Mouse (Mus musculus): ENCODE measurements around the gene Slc35f2. TPM values are rescaled to one million over a fixed set of nuclear protein-coding genes. Genes with fewer than 3 reads are reported as not detected.

Slc35f2 gene
- total and polyA plus RNA-seq, 3 experiments, result not detected

- Histone ChIP-seq H3K4me1 (ENCODE audit: control insufficient read depth in 1 of 2, insufficient read depth in 2 of 2, low read length in 2 of 2) (no peaks in the 10 kb centered on the region), H3K9me3 (replicated peaks; ENCODE audit: insufficient read depth, low read length) (no peaks in the 10 kb centered on the region), H3K27me3 (ENCODE audit: control insufficient read depth in 1 of 2, insufficient read depth in 2 of 2, low read length in 2 of 2) (no peaks in the 10 kb centered on the region), H3K79me2 (ENCODE audit: control insufficient read depth, insufficient read depth, low read length, poor library complexity) (no peaks in the 10 kb centered on the region), H3K4me3 (ENCODE audit: control insufficient read depth in 1 of 2, insufficient read depth in 1 of 2, low read depth in 2 of 2, low read length in 2 of 2) (no peak overlapping the region), H3K36me3 (ENCODE audit: control insufficient read depth in 1 of 2, insufficient read depth in 2 of 2, low read length in 2 of 2) (no peaks in the 10 kb centered on the region), H3K27ac (ENCODE audit: control insufficient read depth, low read depth, low read length) (no peak overlapping the region), H3K9ac (ENCODE audit: control insufficient read depth, low read depth, low read length, poor library complexity, severe bottlenecking) (no peak overlapping the region)
- no peak for TF ChIP-seq E2F4 (IDR thresholded peaks at IDR 0.05; ENCODE audit: borderline replicate concordance, low read depth, low read length)
- no peak for TF ChIP-seq MEF2A (IDR thresholded peaks at IDR 0.05; ENCODE audit: extremely low read depth, insufficient replicate concordance, low read depth, low read length, poor library complexity, severe bottlenecking)
- no peak for TF ChIP-seq ELF1 (IDR thresholded peaks at IDR 0.05; ENCODE audit: low read depth, low read length)
- TF ChIP-seq SMC3 (IDR thresholded peaks at IDR 0.05; ENCODE audit: low read depth, low read length), result no peak
- no peak for TF ChIP-seq MYC (IDR thresholded peaks at IDR 0.05; ENCODE audit: low read depth, low read length)
- TF ChIP-seq MAZ (IDR thresholded peaks at IDR 0.05; ENCODE audit: low read depth, low read length), result no peak
- TF ChIP-seq MXI1 (IDR thresholded peaks at IDR 0.05; ENCODE audit: low read depth, low read length), result no peak
- no peak for TF ChIP-seq RAD21 (IDR thresholded peaks at IDR 0.05; ENCODE audit: low read depth, low read length)
- no peak for TF ChIP-seq CHD1 (IDR thresholded peaks at IDR 0.05; ENCODE audit: low read depth, low read length)
- no peak for TF ChIP-seq CHD2 (IDR thresholded peaks at IDR 0.05; ENCODE audit: low read length)
- TF ChIP-seq ZC3H11A (IDR thresholded peaks at IDR 0.05; ENCODE audit: low read depth, low read length), result no peak
- no peak for TF ChIP-seq BHLHE40 (IDR thresholded peaks at IDR 0.05; ENCODE audit: borderline replicate concordance, low read depth, low read length)
- no peak for TF ChIP-seq SIN3A (IDR thresholded peaks at IDR 0.05; ENCODE audit: low read length)
- TF ChIP-seq TCF12 (IDR thresholded peaks at IDR 0.05; ENCODE audit: low read depth, low read length), result no peak
- TF ChIP-seq POLR2AphosphoS2 (IDR thresholded peaks at IDR 0.05; ENCODE audit: low read length), result no peak
- DNase-seq (ENCODE audit: low read depth, low spot score), result no peak
Measured at GRCm38 (mm10) chr9:53838816-53839215, 67.5 kb downstream of the Slc35f2 start.

GRCm38 (mm10) chr9:53848548-53848947 is 77.2 kb downstream of the Slc35f2 start:
- Histone ChIP-seq H3K27ac (ENCODE audit: control insufficient read depth, low read depth, low read length) (no peak overlapping the region), H3K27me3 (ENCODE audit: control insufficient read depth in 1 of 2, insufficient read depth in 2 of 2, low read length in 2 of 2) (no peaks in the 10 kb centered on the region), H3K79me2 (ENCODE audit: control insufficient read depth, insufficient read depth, low read length, poor library complexity) (no peaks in the 10 kb centered on the region), H3K36me3 (ENCODE audit: control insufficient read depth in 1 of 2, insufficient read depth in 2 of 2, low read length in 2 of 2) (no peaks in the 10 kb centered on the region), H3K4me3 (ENCODE audit: control insufficient read depth in 1 of 2, insufficient read depth in 1 of 2, low read depth in 2 of 2, low read length in 2 of 2) (no peak overlapping the region), H3K9ac (ENCODE audit: control insufficient read depth, low read depth, low read length, poor library complexity, severe bottlenecking) (no peak overlapping the region), H3K4me1 (ENCODE audit: control insufficient read depth in 1 of 2, insufficient read depth in 2 of 2, low read length in 2 of 2) (no peaks in the 10 kb centered on the region), H3K9me3 (replicated peaks; ENCODE audit: insufficient read depth, low read length) (no peaks in the 10 kb centered on the region)
- DNase-seq (ENCODE audit: low read depth, low spot score), result no peak
- TF ChIP-seq E2F4 (IDR thresholded peaks at IDR 0.05; ENCODE audit: borderline replicate concordance, low read depth, low read length), result no peak
- TF ChIP-seq CHD1 (IDR thresholded peaks at IDR 0.05; ENCODE audit: low read depth, low read length), result no peak
- TF ChIP-seq ELF1 (IDR thresholded peaks at IDR 0.05; ENCODE audit: low read depth, low read length), result no peak
- TF ChIP-seq ZC3H11A (IDR thresholded peaks at IDR 0.05; ENCODE audit: low read depth, low read length), result no peak
- no peak for TF ChIP-seq CTCF (IDR thresholded peaks at IDR 0.05 in 2 of 3, conservative IDR thresholded peaks at IDR 0.05 in 1 of 3; ENCODE audit: control insufficient read depth in 1 of 3, insufficient read depth in 1 of 3, low read depth in 2 of 3, low read length in 3 of 3, poor library complexity in 1 of 3, severe bottlenecking in 1 of 3)
- no peak for TF ChIP-seq USF1 (IDR thresholded peaks at IDR 0.05; ENCODE audit: low read depth, low read length)
- TF ChIP-seq MYB (IDR thresholded peaks at IDR 0.05; ENCODE audit: low read depth, low read length), result no peak
- TF ChIP-seq MXI1 (IDR thresholded peaks at IDR 0.05; ENCODE audit: low read depth, low read length), result no peak
- TF ChIP-seq MAFK (IDR thresholded peaks at IDR 0.05; ENCODE audit: borderline replicate concordance, low read depth, low read length), result no peak
